Mouse (Mus musculus) liver, adult 10 weeks (tissue): ENCODE data around the gene Sft2d2. TPM values are rescaled to one million over a fixed set of nuclear protein-coding genes. Genes with fewer than 3 reads are reported as not detected.

Source experiments
- polyA plus RNA-seq: library from polyadenylated mRNA; stranded (reverse); fragments of 350-450 nt; fragmentation: Illumina TruSeq; extraction: RNeasy Lipid Tissue Mini Kit (QIAGEN cat#74804); gene quantifications from one replicate; pipeline ENCODE4 v1.2.3, GENCODE M21; 2014; ENCODE audit warnings: low read depth, low replicate concordance

Sft2d2 gene
- 27.1 TPM for polyA plus RNA-seq

DNA sequence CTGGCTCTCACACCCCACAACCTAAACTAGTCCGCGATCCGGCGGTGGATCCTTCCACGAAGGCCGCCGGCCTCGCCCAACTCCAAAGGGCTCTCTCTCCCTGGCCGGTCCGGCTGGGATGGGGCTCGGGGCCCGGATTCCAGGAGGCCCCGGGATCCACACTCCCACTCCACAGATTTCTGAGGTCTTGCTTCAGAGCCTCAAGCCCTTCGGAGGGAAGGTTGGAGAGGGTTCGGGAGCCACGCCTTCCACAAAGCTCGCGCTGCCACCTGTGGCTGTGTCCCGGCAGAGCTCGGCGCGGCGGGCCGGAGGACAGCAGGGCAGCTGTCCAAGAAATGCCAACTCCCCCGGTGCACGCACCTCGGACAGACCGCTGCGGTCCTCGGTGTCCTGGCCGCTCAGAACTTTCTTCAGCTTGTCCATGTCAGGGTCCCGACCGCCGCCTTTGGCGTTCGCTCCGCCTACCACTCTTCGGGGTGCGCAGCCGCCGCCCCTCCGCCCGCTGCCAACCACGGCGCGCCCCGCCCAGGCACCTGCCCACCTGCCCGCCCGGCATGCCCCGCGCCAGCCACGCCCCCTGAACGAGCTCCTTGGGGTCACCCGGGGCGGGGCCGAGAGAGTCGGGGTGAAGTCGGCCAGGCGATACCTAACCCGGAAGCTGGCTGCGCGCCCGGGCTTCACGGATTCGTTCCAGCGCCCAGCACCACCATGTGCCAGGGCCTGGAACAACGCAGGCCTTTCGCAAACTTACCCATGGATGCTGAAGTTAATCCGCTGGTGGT lies at the start of gene Sft2d2:
TSS of gene Sft2d2 (minus strand) at position 559 of the 782 bp plus-strand sequence.

DNA sequence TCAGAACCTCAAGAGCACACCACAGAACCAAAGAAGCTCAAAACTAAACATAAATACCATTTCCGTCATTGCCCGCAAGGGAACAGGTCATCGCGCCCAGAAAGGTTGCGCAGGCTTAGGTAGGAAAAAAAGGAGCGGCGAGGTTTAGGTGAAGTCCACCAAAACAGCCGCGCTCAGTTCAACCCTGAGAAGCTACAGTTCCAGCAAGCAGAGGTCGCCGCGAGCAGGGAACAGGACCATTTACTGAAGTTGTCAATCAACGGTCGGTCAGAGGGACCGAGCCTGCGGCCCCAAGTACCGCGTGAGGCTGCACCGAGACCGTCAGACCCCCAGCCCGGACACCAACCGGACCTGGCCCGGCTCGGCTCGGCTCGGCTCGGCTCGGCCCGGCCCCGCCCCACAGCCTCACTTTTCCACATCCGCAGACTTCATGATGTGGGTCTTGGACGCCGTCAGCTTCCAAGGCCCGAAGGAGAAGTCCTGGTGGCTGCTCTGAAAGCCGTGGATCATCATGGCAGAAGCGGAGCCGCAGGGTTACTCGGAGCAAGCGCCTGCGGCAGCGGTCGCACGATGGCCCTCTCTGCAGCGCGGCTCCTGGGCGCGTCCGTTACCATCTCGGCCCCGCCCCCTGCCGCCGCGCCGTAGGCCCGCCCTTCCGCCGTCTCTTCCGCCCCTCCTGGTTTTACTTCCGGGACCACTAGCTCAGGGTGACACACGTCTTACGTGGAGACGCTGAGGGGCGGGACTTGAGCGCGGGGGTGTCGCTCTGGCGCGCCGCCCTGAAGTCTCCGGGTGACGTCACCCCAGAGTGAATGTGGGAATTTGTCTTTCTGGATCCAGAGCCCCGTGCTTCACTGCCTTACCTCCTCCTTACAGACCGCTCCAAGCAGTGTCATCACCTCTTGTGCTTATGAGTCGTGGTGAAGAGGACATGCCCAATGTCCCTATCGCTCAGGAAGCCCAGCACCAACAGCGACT lies 42.4 kb upstream of the Sft2d2 start, which contains the start of gene Tiprl:
TSS of gene Tiprl (minus strand) at position 676 of the 978 bp plus-strand sequence.

DNA sequence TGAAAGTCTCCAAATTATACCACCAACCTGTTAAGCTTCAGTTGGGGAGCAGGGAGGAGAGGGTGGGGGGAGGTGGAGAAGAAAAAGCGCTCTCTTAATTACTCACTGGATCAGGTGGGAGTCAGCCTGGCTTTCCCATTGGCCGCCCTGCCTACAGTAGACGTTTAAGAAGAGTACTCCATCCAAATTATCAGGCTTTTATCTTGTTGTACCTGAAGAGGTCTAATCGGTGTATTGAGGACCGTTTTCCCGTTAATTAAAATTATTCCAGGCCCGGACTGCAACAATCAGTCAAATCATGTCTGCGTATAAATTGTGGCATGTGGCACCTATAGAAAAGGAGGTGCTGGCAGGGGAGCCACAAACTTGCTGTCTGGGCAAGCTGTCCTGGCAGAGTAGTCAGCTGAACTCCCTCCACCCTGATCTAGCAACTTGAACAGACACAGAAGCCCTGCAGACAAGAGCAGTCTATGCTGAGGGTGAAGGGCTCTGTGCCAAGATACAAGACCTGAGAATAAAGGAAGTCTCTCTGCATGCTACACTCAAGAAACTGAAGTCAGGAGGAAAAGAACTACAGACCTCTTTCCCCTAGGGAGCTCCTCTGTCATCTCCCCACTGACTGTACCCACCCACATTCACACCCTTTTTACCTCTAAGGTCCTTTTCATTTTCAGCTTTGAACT lies 33.4 kb downstream of the Sft2d2 start, which contains the start of gene Tbx19:
TSS of gene Tbx19 (minus strand) at position 51 of the 683 bp plus-strand sequence.

Other genes starting within 250 kb of the Sft2d2 start
- not detected for gene Tbx19, start 33.7 kb downstream of the Sft2d2 start, polyA plus RNA-seq
- 44.8 TPM for gene Tiprl, start 42.6 kb upstream of the Sft2d2 start, polyA plus RNA-seq
- 0.05 TPM for gene Gpr161, start 101.4 kb upstream of the Sft2d2 start, polyA plus RNA-seq